Mouse (Mus musculus): ENCODE measurements around the gene Glmn. TPM values are rescaled to one million over a fixed set of nuclear protein-coding genes. Genes with fewer than 3 reads are reported as not detected.

The Glmn gene
- polyA plus RNA-seq, 1 experiment from 2014 or later: 47.8 TPM

DNA sequence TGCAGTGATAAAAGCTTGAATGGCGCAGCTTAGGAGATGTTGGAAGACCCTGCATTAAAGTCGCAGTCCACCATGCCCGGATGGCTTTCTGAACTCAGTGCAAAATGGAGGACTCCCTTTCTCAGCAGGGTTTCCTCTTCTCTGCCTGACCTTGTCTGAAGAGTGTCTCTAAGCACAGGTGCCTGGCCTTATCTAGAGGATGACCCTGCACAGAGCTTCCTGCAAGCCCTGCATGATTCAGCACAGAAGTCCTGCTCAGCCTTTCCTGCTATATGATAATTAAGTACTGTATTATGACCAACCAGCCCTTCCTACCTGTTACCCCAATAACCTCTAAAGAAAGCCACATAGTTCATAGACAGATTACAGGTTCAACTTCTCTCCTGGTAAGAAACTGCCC is 82.2 kb downstream of the Glmn start:
- no peaks in the 10 kb centered on the region for H3K4me1 ChIP-seq
- H3K27me3 ChIP-seq: no peaks in the 10 kb centered on the region
- H3K9ac ChIP-seq: no peak overlapping the region
- H3K27ac ChIP-seq: no peak overlapping the region
- H3K4me2 ChIP-seq (replicated peaks): no peak overlapping the region
- no peak for ATAC-seq (ENCODE audit: insufficient number of reproducible peaks, insufficient read depth, low FRiP score, low TSS enrichment)
- H3K36me3 ChIP-seq: no peaks in the 10 kb centered on the region
- no peak overlapping the region for H3K4me3 ChIP-seq
- no peaks in the 10 kb centered on the region for H3K9me3 ChIP-seq
- WGBS: 88% methylated on average over 3 of the region's 3 CpGs

GRCm38 (mm10) chr5:107513583-107513982 is 84.1 kb downstream of the Glmn start:
- no peaks in the 10 kb centered on the region for H3K27me3 ChIP-seq
- no peaks in the 10 kb centered on the region for H3K4me1 ChIP-seq
- no peak overlapping the region for H3K27ac ChIP-seq
- ATAC-seq (ENCODE audit: insufficient number of reproducible peaks, insufficient read depth, low FRiP score, low TSS enrichment): 0 out of 2 replicates have a peak, but pooled peaks have one; percentile 52
- no peaks in the 10 kb centered on the region for H3K36me3 ChIP-seq
- H3K4me2 ChIP-seq (replicated peaks): no peak overlapping the region
- H3K4me3 ChIP-seq: no peak overlapping the region
- H3K9ac ChIP-seq: no peak overlapping the region
- no peaks in the 10 kb centered on the region for H3K9me3 ChIP-seq
- WGBS: 47% methylated on average over 7 of the region's 7 CpGs

DNA sequence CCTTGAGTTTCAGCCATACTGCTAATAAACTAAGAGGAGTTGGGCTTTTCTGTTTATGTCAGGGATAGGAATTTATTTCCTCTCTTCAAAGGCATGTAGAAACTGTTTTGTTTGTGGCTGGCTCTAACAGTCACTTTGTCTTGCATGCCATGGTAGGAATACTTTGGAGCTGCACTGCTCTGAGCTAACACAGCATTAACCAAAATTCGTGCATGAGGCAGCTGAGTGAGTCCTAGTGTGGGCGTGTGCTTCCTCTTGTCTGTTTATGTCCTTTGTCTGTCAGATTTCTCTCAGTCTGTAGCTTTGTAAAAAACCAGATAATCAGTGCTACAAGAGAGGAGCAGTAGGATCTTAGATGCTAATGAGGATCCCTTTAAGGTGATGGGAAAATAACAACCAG is 86.4 kb downstream of the Glmn start:
- no peak for ATAC-seq (ENCODE audit: insufficient number of reproducible peaks, insufficient read depth, low FRiP score, low TSS enrichment)
- WGBS: 60% methylated on average over 2 of the region's 2 CpGs
- Histone ChIP-seq H3K4me2 (replicated peaks) (no peak overlapping the region), H3K4me3 (no peak overlapping the region), H3K4me1 (no peaks in the 10 kb centered on the region), H3K27me3 (no peaks in the 10 kb centered on the region), H3K36me3 (0 out of 2 replicates have a peak, but pooled peaks cover 7% of the 10 kb centered on the region), H3K9me3 (no peaks in the 10 kb centered on the region), H3K9ac (no peak overlapping the region), H3K27ac (no peak overlapping the region)

DNA sequence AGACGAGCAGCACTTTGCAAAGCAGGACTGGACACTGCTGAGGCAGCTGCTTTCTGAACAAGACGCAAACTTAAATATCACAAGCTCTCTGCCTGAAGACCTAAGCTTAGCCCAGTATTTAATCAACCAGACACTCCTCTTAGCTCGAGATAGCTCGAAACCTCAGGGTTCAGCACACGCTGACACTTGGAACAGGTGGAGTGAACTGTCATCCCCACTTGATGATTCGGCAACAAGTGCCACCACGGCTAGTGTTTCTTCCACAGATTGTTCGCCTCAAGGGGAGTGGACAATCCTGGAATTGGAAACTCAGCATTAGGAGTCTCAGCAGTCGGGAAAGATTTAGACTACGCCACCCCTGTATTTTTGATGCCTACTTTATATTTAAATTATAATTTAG is 87.2 kb downstream of the Glmn start:
- ATAC-seq (ENCODE audit: insufficient number of reproducible peaks, insufficient read depth, low FRiP score, low TSS enrichment): no peak
- Histone ChIP-seq H3K9ac (no peak overlapping the region), H3K36me3 (0 out of 2 replicates have a peak, but pooled peaks cover 7% of the 10 kb centered on the region), H3K27me3 (no peaks in the 10 kb centered on the region), H3K4me3 (no peak overlapping the region), H3K4me1 (no peaks in the 10 kb centered on the region), H3K9me3 (no peaks in the 10 kb centered on the region), H3K4me2 (replicated peaks) (no peak overlapping the region), H3K27ac (no peak overlapping the region)
- 86% methylated on average over 10 of the region's 10 CpGs for WGBS

DNA sequence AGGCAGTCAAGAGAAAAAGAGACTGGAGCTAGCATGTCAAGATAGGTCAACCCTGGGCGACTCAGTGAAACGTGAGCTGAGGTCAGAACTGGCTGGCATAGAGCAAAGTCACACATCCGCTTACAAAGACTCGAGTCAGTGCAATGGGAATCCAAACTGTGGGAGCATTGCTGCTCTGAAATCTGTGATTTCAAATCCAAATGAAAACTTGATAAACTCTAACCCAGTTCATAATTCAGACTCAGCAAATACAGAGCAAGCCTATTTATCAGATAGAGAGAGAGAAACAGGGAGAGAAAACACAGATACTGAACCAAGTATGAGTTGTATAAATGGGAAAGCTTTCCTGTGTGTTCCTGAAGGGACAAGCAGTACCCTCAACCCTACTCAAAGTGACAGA is 90.4 kb downstream of the Glmn start, which contains the start of gene Gm42669:
Gene Gm42669, plus strand, starts transcription at position 301 of the 400 bp plus-strand sequence.
- WGBS: 71% methylated on average over 4 of the region's 4 CpGs
- H3K9me3 ChIP-seq: no peaks in the 10 kb centered on the region
- no peaks in the 10 kb centered on the region for H3K27me3 ChIP-seq
- no peaks in the 10 kb centered on the region for H3K4me1 ChIP-seq
- H3K4me2 ChIP-seq (replicated peaks): no peak within 1 kb of the TSS
- 0 out of 2 replicates have a peak, but pooled peaks cover 14% of the 10 kb centered on the region for H3K36me3 ChIP-seq
- H3K9ac ChIP-seq: no peak within 1 kb of the TSS
- H3K27ac ChIP-seq: no peak within 1 kb of the TSS
- no peak within 1 kb of the TSS for H3K4me3 ChIP-seq
- no peak for ATAC-seq (ENCODE audit: insufficient number of reproducible peaks, insufficient read depth, low FRiP score, low TSS enrichment)

DNA sequence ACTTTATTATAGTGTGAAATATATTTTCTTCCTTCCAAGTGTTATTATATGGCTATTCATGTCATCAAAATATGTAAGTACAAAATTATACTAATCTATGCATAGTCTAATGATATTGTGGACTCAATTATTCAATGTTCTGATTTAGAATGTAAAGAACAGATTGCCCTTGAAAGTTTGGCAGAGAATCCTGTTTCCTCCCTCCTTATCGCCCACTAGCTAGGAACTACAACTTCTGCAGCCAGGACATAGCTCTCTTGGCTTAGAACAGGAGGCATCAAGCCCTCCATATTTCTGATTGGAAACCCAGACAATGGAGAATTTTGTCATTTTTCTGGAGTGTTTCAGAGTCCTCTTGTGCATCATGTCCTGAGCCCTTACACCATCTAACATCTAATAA is 96.9 kb downstream of the Glmn start:
- 76% methylated on average over 1 of the region's 1 CpGs for WGBS
- H3K27me3 ChIP-seq: no peaks in the 10 kb centered on the region
- ATAC-seq (ENCODE audit: insufficient number of reproducible peaks, insufficient read depth, low FRiP score, low TSS enrichment): no peak
- H3K27ac ChIP-seq: no peak overlapping the region
- H3K9ac ChIP-seq: no peak overlapping the region
- H3K9me3 ChIP-seq: no peaks in the 10 kb centered on the region
- H3K4me2 ChIP-seq (replicated peaks): no peak overlapping the region
- H3K36me3 ChIP-seq: 0 out of 2 replicates have a peak, but pooled peaks cover 7% of the 10 kb centered on the region
- H3K4me3 ChIP-seq: no peak overlapping the region
- H3K4me1 ChIP-seq: peaks cover 8% of the 10 kb centered on the region; the same call in 1 of the 2 replicates

GRCm38 (mm10) chr5:107499891-107500535 is 97.7 kb downstream of the Glmn start:
- Histone ChIP-seq H3K27ac (no peak overlapping the region), H3K4me2 (replicated peaks) (no peak overlapping the region), H3K4me3 (no peak overlapping the region), H3K27me3 (no peaks in the 10 kb centered on the region), H3K9me3 (no peaks in the 10 kb centered on the region), H3K4me1 (peaks cover 8% of the 10 kb centered on the region; the same call in 1 of the 2 replicates), H3K36me3 (0 out of 2 replicates have a peak, but pooled peaks cover 2% of the 10 kb centered on the region), H3K9ac (no peak overlapping the region)
- no peak for ATAC-seq (ENCODE audit: insufficient number of reproducible peaks, insufficient read depth, low FRiP score, low TSS enrichment)
- WGBS: 89% methylated on average over 5 of the region's 5 CpGs

Other genes starting within 250 kb of the Glmn start
- gene Ephx4, start 195.2 kb downstream of the Glmn start, polyA plus RNA-seq (2016; fragmentation: Nextera tagmentation; extraction: Ambion mirVana): 1.5 and 1.6 TPM in 2 replicates
- not detected in 2 replicates for gene Lpcat2b, start 166.3 kb downstream of the Glmn start, polyA plus RNA-seq (2016; fragmentation: Nextera tagmentation; extraction: Ambion mirVana)
- gene Btbd8, start 159.9 kb downstream of the Glmn start, polyA plus RNA-seq (2016; fragmentation: Nextera tagmentation; extraction: Ambion mirVana): 6.6 and 7.0 TPM in 2 replicates
- 0.50 and 0.72 TPM in 2 replicates for gene Gm42669, start 90.3 kb downstream of the Glmn start, polyA plus RNA-seq (2016; fragmentation: Nextera tagmentation; extraction: Ambion mirVana)
- 0.08 and 0.11 TPM in 2 replicates for gene 1700028K03Rik, start 63.2 kb downstream of the Glmn start, polyA plus RNA-seq (2016; fragmentation: Nextera tagmentation; extraction: Ambion mirVana)
- gene Rpap2, start 515 bp downstream of the Glmn start, polyA plus RNA-seq (2016; fragmentation: Nextera tagmentation; extraction: Ambion mirVana): 17.6 and 21.0 TPM in 2 replicates
- gene Gfi1, start 128.1 kb upstream of the Glmn start, polyA plus RNA-seq (2016; fragmentation: Nextera tagmentation; extraction: Ambion mirVana): 0.08 TPM in 1 of 2 replicates, not detected in the other
- 0.35 and 0.43 TPM in 2 replicates for gene Ube2d2b, start 232.2 kb upstream of the Glmn start, polyA plus RNA-seq (2016; fragmentation: Nextera tagmentation; extraction: Ambion mirVana)